Mouse (Mus musculus) C2C12 (cell line): ENCODE results near the gene Gm10203. TPM values are rescaled to one million over a fixed set of nuclear protein-coding genes. Genes with fewer than 3 reads are reported as not detected.
"Not testable (repeated sequence)": the region's sequence is repeated elsewhere in the genome, so short reads cannot be mapped to it uniquely, and the experiment has no call there.

Experiments
- H3K27me3 ChIP-seq: one replicate; pipeline ENCODE4 v1.6.1; 2011; ENCODE audit not compliant: control insufficient read depth, insufficient read depth, insufficient read length
- H3K36me3 ChIP-seq: one replicate; pipeline ENCODE4 v1.6.1; 2011; ENCODE audit not compliant: control insufficient read depth, insufficient read depth
- H3K4me3 ChIP-seq: one replicate; pipeline ENCODE4 v1.5.1; 2011; ENCODE audit warnings: mild to moderate bottlenecking, control low read depth; ENCODE audit not compliant: poor library complexity, insufficient read depth, severe bottlenecking
- H3K79me2 ChIP-seq: one replicate; pipeline ENCODE4 v1.6.1; 2011; ENCODE audit not compliant: control insufficient read depth, insufficient read depth
- H3K79me3 ChIP-seq: one replicate; pipeline ENCODE4 v1.6.1; 2011; ENCODE audit warnings: low read depth, control low read depth
- H3ac ChIP-seq: one replicate; pipeline ENCODE3; 2011; ENCODE audit warnings: low read depth; ENCODE audit not compliant: control insufficient read depth, insufficient read length
- CEBPB ChIP-seq: IDR thresholded peaks from one replicate; pipeline ENCODE4 v1.6.1; 2011; ENCODE audit warnings: low read depth, mild to moderate bottlenecking, control low read depth, moderate library complexity
- CTCF ChIP-seq: IDR thresholded peaks from one replicate; pipeline ENCODE4 v1.5.1; 2011; ENCODE audit not compliant: control insufficient read depth, insufficient read depth, insufficient read length
- FOSL1 ChIP-seq: IDR thresholded peaks from one replicate; pipeline ENCODE4 v1.8.0; 2011; ENCODE audit warnings: mild to moderate bottlenecking, low read length; ENCODE audit not compliant: poor library complexity, insufficient read depth, severe bottlenecking
- MAX ChIP-seq: IDR thresholded peaks from one replicate; pipeline ENCODE4 v1.6.1; 2011; ENCODE audit warnings: mild to moderate bottlenecking, control low read depth
- MYOD1 ChIP-seq: IDR thresholded peaks from one replicate; pipeline ENCODE4 v1.6.1; 2011; ENCODE audit warnings: low read depth; ENCODE audit not compliant: control insufficient read depth, insufficient read length
- MYOG ChIP-seq: IDR thresholded peaks from one replicate; pipeline ENCODE4 v1.6.1; 2011; ENCODE audit not compliant: control insufficient read depth, insufficient read length; ENCODE audit errors: extremely low read depth
- USF1 ChIP-seq: IDR thresholded peaks from one replicate; pipeline ENCODE4 v1.6.1; 2011; ENCODE audit warnings: low read depth, mild to moderate bottlenecking, control low read depth, moderate library complexity
- long read RNA-seq, 2 experiments: library from polyadenylated mRNA; unstranded; transcript quantifications; one replicate each; pipeline ENCODE4 v2.0.0; 2019 to 2020
- polyA plus RNA-seq: library from polyadenylated mRNA; unstranded; fragments of >200 nt; fragmentation: generic; extraction: Trizol; gene quantifications from one replicate; pipeline ENCODE4 v1.2.1, GENCODE M21; 2012; ENCODE audit warnings: missing spikeins

Gene Gm10203
- polyA plus RNA-seq: not detected
- long read RNA-seq, experiment 1: 0 reads
- long read RNA-seq, experiment 2: 0 reads

DNA sequence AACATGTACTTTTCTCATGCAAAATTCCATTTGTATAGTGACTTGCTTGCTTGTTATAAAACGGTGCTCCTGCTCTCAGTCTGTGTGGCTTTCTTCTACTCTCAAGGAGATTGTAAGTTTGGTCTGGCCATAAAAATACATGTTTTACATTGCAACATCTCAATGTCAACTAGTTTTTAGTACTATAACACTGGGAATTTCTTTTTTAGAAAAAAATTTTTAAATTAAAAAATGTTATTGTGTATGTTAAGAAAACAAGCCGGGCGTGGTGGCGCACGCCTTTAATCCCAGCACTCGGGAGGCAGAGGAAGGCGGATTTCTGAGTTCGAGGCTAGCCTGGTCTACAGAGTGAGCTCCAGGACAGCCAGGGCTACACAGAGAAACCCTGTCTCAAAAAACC is at the start of gene Gm10203:
Gene Gm10203, plus strand, starts transcription at position 301 of the 400 bp plus-strand sequence.
- H3K4me3 ChIP-seq: not testable (repeated sequence)

DNA sequence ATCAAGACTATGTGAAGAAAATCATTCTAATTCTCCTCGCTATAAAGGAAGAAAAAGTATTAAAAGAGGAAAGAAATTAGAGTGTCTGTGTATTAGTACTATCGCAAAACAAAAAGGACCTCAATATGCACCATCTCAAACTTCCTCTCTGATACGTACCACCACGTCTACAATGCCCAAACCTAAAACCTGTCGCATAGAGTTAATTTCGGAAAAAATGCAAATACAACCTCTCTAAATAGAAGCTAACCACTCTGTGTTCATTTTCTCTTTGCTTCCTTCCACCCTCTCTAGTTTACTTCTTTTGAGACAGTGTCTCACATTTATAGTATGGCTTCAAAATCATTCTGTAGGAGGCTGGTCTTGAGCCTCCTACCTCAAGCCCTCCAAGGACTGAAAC is 37.6 kb upstream of the Gm10203 start:
- Histone ChIP-seq H3ac (no peak overlapping the region), H3K79me2 (peaks cover 82% of the 10 kb centered on the region), H3K79me3 (peaks cover 39% of the 10 kb centered on the region), H3K4me3 (no peak overlapping the region), H3K27me3 (no peaks in the 10 kb centered on the region), H3K36me3 (no peaks in the 10 kb centered on the region)
- TF ChIP-seq USF1 (no peak), MYOD1 (no peak)

More for the DNA sequence above, at the start of gene Gm10203:
- H3ac ChIP-seq, H3K79me3 ChIP-seq, H3K36me3 ChIP-seq, H3K27me3 ChIP-seq, H3K79me2 ChIP-seq: not testable (repeated sequence)

DNA sequence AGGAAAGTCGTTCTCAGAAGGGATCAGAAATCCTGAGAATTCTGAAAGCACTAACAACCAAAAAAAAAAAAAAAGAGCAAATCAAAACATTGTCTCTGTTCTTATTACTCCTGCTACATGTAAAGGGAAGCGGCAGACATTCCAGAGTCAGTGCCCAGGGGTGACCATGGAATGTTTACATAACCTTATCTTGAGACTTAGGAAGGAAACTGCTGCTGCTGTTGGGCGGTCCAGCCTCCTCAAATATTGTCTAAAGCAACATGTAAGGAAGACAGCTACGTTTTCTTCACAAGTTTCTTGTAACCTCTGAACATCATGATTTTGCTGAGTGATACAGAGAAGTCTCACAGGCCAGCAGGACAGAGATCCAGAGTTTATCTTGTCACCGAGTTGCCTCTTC is 36.5 kb upstream of the Gm10203 start:
- Histone ChIP-seq H3K27me3 (no peaks in the 10 kb centered on the region), H3K36me3 (no peaks in the 10 kb centered on the region)
- TF ChIP-seq USF1 (no peak), CTCF (no peak), MYOG (no peak), MAX (no peak), FOSL1 (no peak), CEBPB (no peak)

DNA sequence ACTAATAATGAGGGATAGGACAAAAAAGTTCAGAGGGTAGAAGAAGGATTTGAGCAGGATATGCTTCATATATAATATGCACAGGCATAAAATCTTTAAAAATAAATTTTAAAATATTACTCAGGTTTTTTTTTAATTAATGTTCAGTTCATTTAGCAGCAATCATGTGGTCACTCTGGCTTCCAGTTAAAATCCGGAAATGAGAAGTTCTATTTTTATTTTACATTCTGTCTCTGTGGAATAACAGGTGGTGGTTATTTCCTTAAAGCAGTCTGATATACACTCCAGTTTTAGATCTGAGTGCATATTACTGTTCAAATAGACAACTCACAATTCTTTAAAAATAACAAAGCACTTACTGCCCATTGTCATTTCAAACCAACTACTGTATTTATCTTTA is 35.4 kb upstream of the Gm10203 start:
- peaks cover 82% of the 10 kb centered on the region for H3K79me2 ChIP-seq
- no peaks in the 10 kb centered on the region for H3K27me3 ChIP-seq
- TF ChIP-seq MYOD1 (no peak), CEBPB (no peak), CTCF (no peak), MYOG (no peak), USF1 (no peak), MAX (no peak), FOSL1 (no peak)
- H3K79me3 ChIP-seq: peaks cover 44% of the 10 kb centered on the region
- no peaks in the 10 kb centered on the region for H3K36me3 ChIP-seq
- H3ac ChIP-seq: no peak overlapping the region
- no peak overlapping the region for H3K4me3 ChIP-seq

More for the DNA sequence above, 36.5 kb upstream of the Gm10203 start:
- Histone ChIP-seq H3K79me2 (peaks cover 82% of the 10 kb centered on the region), H3K79me3 (peaks cover 42% of the 10 kb centered on the region), H3ac (no peak overlapping the region), H3K4me3 (no peak overlapping the region)

DNA sequence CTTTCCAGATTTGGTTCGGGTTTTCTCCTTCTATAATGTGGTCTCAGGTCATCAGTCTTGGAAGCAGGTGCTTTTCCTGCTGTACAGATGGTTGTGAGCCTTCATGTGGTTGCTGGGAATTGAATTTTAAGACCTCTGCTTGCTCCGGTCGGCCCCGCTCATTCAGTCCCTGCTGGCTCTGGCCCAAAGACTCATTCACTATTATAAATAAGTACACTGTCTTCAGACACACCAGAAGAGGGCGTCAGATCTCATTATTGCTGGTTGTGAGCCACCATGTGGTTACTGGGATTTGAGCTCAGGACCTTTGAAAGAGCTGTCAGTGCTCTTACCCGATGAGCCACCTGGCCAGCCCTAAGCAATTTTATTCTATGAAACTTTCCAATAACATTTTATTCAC is 34.6 kb upstream of the Gm10203 start:
- Histone ChIP-seq H3K79me2 (peaks cover 84% of the 10 kb centered on the region), H3K79me3 (peaks cover 49% of the 10 kb centered on the region), H3K36me3 (no peaks in the 10 kb centered on the region), H3K27me3 (no peaks in the 10 kb centered on the region), H3K4me3 (no peak overlapping the region), H3ac (no peak overlapping the region)
- no peak for TF ChIP-seq MAX
- no peak for TF ChIP-seq CEBPB
- no peak for TF ChIP-seq MYOD1
- TF ChIP-seq MYOG: no peak
- no peak for TF ChIP-seq USF1
- TF ChIP-seq FOSL1: no peak
- TF ChIP-seq CTCF: no peak

DNA sequence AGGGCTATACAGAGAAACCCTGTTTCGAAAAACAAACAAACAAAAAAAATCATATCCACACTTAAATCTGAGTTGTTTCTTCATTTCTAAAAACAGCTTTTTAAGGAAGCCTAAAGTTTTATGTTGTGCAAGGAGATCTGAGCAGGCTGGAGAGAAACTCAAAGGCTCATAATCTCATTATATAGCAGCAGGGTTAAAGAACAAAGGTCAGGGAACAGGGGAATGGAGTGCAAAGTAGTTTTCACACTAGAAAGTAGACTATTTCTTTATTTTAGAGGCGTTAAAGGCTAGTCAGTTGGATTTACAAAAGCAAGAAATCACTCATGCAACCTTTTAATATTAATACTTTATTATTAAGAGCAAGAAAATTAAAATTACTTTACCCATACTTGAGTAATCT is 33.7 kb upstream of the Gm10203 start:
- Histone ChIP-seq H3K79me2 (peaks cover 89% of the 10 kb centered on the region), H3K79me3 (peaks cover 49% of the 10 kb centered on the region), H3ac (no peak overlapping the region), H3K27me3 (no peaks in the 10 kb centered on the region), H3K36me3 (no peaks in the 10 kb centered on the region), H3K4me3 (no peak overlapping the region)
- TF ChIP-seq CTCF (no peak), CEBPB (no peak), MYOD1 (no peak), USF1 (no peak), MYOG (no peak), MAX (no peak), FOSL1 (no peak)
